Mouse (Mus musculus) spleen, adult 2 months (tissue): Measurements from ENCODE around the gene Abt1. TPM values are rescaled to one million over a fixed set of nuclear protein-coding genes. Genes with fewer than 3 reads are reported as not detected.

Experiments
- DNase-seq, 2 experiments: peaks; one replicate each; pipeline versions ENCODE4 v3.0.0 to v3.0.0-alpha.2; 2012 to 2021; ENCODE audit warnings: low spot score in 2 of 2, low read depth in 1 of 2
- H3K27ac ChIP-seq: fragments of 200-500 bp; 2 replicates; pipeline ENCODE4 v1.5.1; 2012; ENCODE audit warnings: low read length, inconsistent platforms; ENCODE audit not compliant: insufficient read depth
- H3K27me3 ChIP-seq: fragments of 200-500 bp; 2 replicates; pipeline ENCODE4 v1.6.1; 2012; ENCODE audit warnings: mild to moderate bottlenecking, moderate library complexity, low read length, inconsistent platforms; ENCODE audit not compliant: control insufficient read depth, insufficient read depth
- H3K36me3 ChIP-seq: fragments of 200-500 bp; 2 replicates; pipeline ENCODE4 v1.6.1; 2012; ENCODE audit warnings: mild to moderate bottlenecking, low read length, inconsistent platforms; ENCODE audit not compliant: control insufficient read depth, insufficient read depth
- H3K4me1 ChIP-seq: fragments of 200-500 bp; 2 replicates; pipeline ENCODE4 v1.6.1; 2011; ENCODE audit warnings: inconsistent platforms; ENCODE audit not compliant: control insufficient read depth, insufficient read depth, insufficient read length
- H3K4me3 ChIP-seq: fragments of 200-500 bp; 2 replicates; pipeline ENCODE4 v1.5.1; 2011; ENCODE audit warnings: mild to moderate bottlenecking, inconsistent platforms; ENCODE audit not compliant: insufficient read depth, insufficient read length; ENCODE audit errors: extremely low read depth
- CTCF ChIP-seq: fragments of 200-500 bp; IDR thresholded peaks from 2 replicates; pipeline ENCODE4 v1.5.1; 2011; ENCODE audit warnings: mild to moderate bottlenecking, inconsistent platforms; ENCODE audit not compliant: insufficient read depth, insufficient read length, insufficient replicate concordance; ENCODE audit errors: extremely low read depth
- POLR2A ChIP-seq: fragments of 200-500 bp; IDR thresholded peaks from 2 replicates; pipeline ENCODE4 v1.6.1; 2011; ENCODE audit warnings: low read depth, low read length, inconsistent platforms
- WGBS: fragments of 180-500 bp; shearing (Covaris S2); methylation state at CpG from one replicate; pipeline ENCODE4 v1.1.7; 2018; 5-methylcytosine and 5-hydroxymethylcytosine counted together
- polyA plus RNA-seq: library from polyadenylated mRNA; depleted of rRNA; stranded (reverse); fragments of >200 nt; gene quantifications from 2 replicates; pipeline ENCODE4 v1.2.3, GENCODE M21; 2012

The Abt1 gene
- polyA plus RNA-seq, 1 experiment: 1.8 TPM

DNA sequence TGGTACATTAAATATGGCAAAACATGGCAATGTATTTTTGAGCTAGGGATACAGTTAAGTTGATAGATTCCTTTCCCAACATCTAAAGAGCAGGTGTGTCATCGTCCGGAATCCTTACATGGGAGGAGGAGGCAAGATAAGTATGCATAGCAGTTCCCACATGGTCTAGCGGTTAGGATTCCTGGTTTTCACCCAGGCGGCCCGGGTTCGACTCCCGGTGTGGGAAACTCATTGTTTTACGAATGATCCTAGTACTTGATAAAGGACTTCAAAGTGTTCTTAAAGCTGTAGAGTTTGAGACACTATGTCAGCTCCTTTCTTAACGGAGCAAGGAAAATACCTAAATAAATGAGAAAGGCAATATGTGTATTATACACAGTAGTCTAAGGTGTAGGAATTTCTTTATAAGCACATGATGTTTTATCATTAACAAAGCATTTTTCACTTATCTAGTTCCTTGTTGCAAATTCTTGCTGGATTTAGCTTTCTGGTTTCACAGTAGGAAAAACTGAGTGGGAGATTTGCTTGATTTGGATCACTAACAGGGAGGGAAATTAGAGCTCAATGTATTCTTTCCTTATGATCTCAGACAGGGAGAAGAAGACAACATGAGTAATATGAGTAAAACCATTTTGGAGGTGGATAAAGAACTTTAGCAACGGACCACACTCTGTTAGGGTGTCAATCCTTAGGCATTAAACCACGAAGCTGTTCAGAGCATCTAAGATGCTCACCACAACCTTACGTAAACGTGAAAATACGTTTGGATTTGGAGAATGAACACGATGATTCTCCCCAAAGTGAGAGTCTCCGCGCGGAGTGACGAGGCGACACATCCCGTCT, 39.9 kb upstream of the Abt1 start:
- no peak for TF ChIP-seq POLR2A
- no peak for TF ChIP-seq CTCF
- Histone ChIP-seq H3K27ac (no peak overlapping the region), H3K4me1 (peaks cover 5% of the 10 kb centered on the region)

DNA sequence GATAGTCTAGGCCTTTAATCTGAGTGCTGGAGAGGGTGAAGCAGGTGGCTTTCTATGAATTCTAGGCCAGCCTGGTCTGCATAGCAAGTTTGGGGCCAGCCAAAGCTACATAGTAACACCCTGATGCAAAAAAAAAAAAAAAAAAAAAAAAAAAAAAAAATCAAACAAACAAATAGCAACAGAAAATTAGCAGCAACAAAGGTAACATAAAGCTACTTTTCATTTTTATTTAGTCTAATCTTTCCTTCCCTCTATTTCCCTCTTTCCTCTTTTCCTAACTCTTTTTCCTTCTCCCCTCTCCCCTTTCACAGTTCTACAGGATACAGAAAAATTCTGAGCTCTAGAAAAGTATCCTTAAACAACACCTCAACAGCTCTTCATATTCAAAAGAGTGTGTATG, 39.0 kb upstream of the Abt1 start:
- TF ChIP-seq CTCF: no peak
- no peak for TF ChIP-seq POLR2A

More for the DNA sequence above, 39.9 kb upstream of the Abt1 start:
- DNase-seq: no peak
- 2% methylated on average over 21 of the region's 21 CpGs for WGBS
- Histone ChIP-seq H3K36me3 (no peaks in the 10 kb centered on the region), H3K4me3 (peak overlapping the region; percentile 55), H3K27me3 (peaks cover 3% of the 10 kb centered on the region)

DNA sequence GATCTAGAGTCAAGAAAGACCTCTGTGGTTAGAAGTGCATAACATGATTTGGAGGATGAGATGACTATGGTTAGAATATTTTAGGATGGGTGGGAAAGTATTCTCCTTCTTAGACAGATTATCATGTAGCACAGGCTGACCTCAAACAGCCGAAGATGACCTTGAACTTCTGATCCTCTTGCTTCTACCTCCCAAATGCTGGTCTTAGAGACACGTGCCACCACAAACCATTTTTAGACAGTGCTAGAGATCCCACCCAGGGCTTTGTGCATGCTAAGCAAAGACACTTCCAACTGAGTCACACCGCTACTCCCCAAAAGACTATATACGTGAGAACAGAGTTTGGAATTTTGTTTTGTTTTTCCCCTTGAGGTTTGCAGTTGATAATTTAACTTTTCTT, 38.4 kb upstream of the Abt1 start:
- DNase-seq: no peak
- Histone ChIP-seq H3K27me3 (peaks cover 3% of the 10 kb centered on the region), H3K4me3 (no peak overlapping the region), H3K36me3 (no peaks in the 10 kb centered on the region), H3K4me1 (peaks cover 5% of the 10 kb centered on the region), H3K27ac (no peak overlapping the region)
- 91% methylated on average over 4 of the region's 4 CpGs for WGBS
- no peak for TF ChIP-seq POLR2A
- TF ChIP-seq CTCF: no peak

More for the DNA sequence above, 39.0 kb upstream of the Abt1 start:
- no peak for DNase-seq
- peaks cover 3% of the 10 kb centered on the region for H3K27me3 ChIP-seq
- peaks cover 5% of the 10 kb centered on the region for H3K4me1 ChIP-seq
- H3K27ac ChIP-seq: no peak overlapping the region
- no peak overlapping the region for H3K4me3 ChIP-seq
- H3K36me3 ChIP-seq: no peaks in the 10 kb centered on the region

DNA sequence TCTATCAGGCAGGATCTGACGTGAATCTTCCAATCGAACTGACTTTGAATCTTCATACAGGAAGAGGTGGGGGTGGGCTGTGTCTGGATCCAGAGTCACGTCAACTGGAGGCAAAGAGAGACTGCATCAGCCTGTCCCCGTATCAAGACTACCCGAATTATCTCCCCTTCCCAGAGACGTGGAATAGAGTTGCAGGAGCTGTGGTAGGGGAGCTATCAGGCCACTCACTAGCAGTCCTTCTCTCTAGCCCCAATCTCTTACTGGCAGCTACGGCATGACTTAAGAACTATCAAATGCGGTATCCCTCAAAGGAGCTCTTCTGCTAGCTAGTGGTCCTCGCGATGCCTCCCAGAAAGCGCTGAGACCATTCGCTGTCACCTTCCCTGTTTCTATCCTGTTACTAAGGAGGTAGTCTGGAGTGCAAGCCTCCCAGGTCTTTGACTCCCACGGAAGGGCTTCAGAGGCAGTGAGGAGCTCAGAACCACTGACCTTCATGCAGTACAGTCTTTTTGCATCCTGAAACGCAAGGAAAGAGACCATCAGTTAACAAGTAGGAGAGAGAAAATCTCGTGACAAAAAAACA, 35.7 kb upstream of the Abt1 start:
- H3K36me3 ChIP-seq: no peaks in the 10 kb centered on the region
- H3K27ac ChIP-seq: no peak overlapping the region
- 73% methylated on average over 15 of the region's 15 CpGs for WGBS
- TF ChIP-seq CTCF: no peak
- TF ChIP-seq POLR2A: no peak
- no peak overlapping the region for H3K4me3 ChIP-seq
- no peak for DNase-seq
- H3K27me3 ChIP-seq: peaks cover 3% of the 10 kb centered on the region
- H3K4me1 ChIP-seq: peaks cover 5% of the 10 kb centered on the region; the same call in 1 of the 2 replicates

DNA sequence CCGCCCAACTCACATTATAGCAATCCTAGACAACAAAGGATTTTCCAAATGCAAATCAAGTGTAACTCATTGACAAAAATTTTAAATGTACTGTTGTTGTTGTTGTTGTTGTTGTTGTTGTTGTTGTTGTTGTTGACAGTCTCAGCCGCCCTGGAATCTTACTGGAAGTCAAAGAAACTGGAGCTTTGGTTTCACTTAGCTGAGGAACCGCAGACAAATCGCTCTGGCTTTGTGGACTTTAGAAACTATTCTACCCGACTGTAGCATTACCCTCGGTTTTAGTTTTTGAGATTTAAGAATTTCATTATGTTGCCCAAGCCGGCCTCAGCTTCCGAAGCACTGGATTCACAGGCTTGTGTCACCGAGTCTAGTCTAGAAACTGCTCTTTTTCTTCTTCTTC, 30.3 kb upstream of the Abt1 start:
- peaks cover 5% of the 10 kb centered on the region for H3K4me1 ChIP-seq
- H3K27me3 ChIP-seq: no peaks in the 10 kb centered on the region
- peak overlapping the region; percentile 56; the same call in 1 of the 2 replicates for H3K27ac ChIP-seq
- DNase-seq: no peak
- TF ChIP-seq CTCF: no peak
- TF ChIP-seq POLR2A: no peak
- 2% methylated on average over 9 of the region's 9 CpGs for WGBS
- peak overlapping the region; percentile 94 for H3K4me3 ChIP-seq
- H3K36me3 ChIP-seq: no peaks in the 10 kb centered on the region

DNA sequence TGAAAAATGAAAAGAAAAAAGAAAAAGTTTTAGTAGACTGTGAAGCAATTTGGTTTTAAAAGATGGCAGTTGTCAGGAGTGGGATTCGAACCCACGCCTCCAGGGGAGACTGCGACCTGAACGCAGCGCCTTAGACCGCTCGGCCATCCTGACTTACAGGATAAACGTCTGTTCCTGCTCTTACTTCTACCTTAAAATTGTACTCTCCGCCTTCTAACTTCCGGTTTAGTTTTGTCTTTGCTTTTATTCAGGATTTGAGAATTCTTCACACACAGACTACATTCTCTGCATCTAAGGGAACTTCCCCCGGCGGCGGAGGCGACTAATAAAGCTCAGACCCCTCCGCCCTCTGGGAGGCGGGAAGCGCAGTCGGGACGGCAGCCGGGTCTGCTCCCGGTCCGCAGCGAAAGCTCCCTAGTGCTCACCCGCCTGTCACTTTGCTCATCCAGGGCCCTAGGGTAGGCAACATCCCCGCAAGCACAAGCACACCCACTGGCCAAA, 29.7 kb upstream of the Abt1 start:
- H3K4me3 ChIP-seq: peak overlapping the region; percentile 94
- peaks cover 7% of the 10 kb centered on the region for H3K4me1 ChIP-seq
- H3K27ac ChIP-seq: peak overlapping the region; percentile 56
- no peaks in the 10 kb centered on the region for H3K27me3 ChIP-seq
- no peak for TF ChIP-seq CTCF
- no peaks in the 10 kb centered on the region for H3K36me3 ChIP-seq
- WGBS: under 1% methylated on average over 25 of the region's 25 CpGs
- peak; percentile 60 to 71 for DNase-seq

DNA sequence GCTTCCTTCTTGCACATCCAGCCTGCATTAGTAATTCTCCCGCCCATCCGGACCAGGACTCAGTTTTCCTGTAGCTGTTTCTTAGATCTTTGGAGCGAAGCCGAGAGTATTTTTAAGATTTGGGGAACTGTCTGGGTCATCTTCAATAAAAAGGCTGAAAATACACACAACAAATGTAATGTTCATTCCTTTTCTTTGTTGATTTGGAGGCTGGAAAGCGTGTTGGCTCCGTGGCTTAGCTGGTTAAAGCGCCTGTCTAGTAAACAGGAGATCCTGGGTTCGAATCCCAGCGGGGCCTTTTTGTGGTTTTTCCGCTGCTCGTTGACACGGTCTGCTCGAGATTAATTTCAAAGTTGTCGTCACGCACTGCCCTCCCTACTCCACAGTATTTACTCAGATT, 26.7 kb upstream of the Abt1 start:
- Histone ChIP-seq H3K36me3 (no peaks in the 10 kb centered on the region), H3K4me3 (peak overlapping the region; percentile 53), H3K27me3 (no peaks in the 10 kb centered on the region), H3K4me1 (peaks cover 7% of the 10 kb centered on the region), H3K27ac (no peak overlapping the region)
- peak in 1 of 2 experiments; percentile 60 for DNase-seq
- 2% methylated on average over 15 of the region's 15 CpGs for WGBS
- TF ChIP-seq CTCF (no peak), POLR2A (no peak)
